Mouse (Mus musculus) stomach, embryonic 16.5 days (tissue): Measurements from ENCODE around the gene Tenm4. TPM values are rescaled to one million over a fixed set of nuclear protein-coding genes. Genes with fewer than 3 reads are reported as not detected.

ENCODE experiments used
- ATAC-seq: fragments of 200-750 bp; cut with Nextera tagmentation; 2 replicates; pipeline ENCODE4 v1.8.0; 2017; ENCODE audit warnings: moderate number of reproducible peaks, moderate TSS enrichment; ENCODE audit not compliant: insufficient read depth, low FRiP score
- H3K27ac ChIP-seq: fragments of 300-500 bp; sonication (generic); 2 replicates; pipeline ENCODE4 v1.5.1; 2014; ENCODE audit warnings: low read length
- H3K27me3 ChIP-seq: fragments of 300-500 bp; sonication (generic); 2 replicates; pipeline ENCODE4 v1.6.1; 2014; ENCODE audit warnings: low read length, control low read depth, mixed read lengths; ENCODE audit not compliant: control insufficient read depth, insufficient read depth
- H3K36me3 ChIP-seq: fragments of 300-500 bp; sonication (generic); 2 replicates; pipeline ENCODE4 v1.6.1; 2014; ENCODE audit warnings: low read length; ENCODE audit not compliant: control insufficient read depth, insufficient read depth
- H3K4me1 ChIP-seq: fragments of 300-500 bp; sonication (generic); 2 replicates; pipeline ENCODE4 v1.6.1; 2014; ENCODE audit warnings: low read length, control low read depth, mixed read lengths; ENCODE audit not compliant: control insufficient read depth, insufficient read depth
- H3K4me2 ChIP-seq: fragments of 300-500 bp; sonication (generic); 2 replicates; pipeline ENCODE4 v1.6.1; 2014; ENCODE audit warnings: low read depth, low read length, mixed read lengths
- H3K4me3 ChIP-seq: fragments of 300-500 bp; sonication (generic); replicated peaks from 2 replicates; pipeline ENCODE4 v1.5.1; 2014; ENCODE audit warnings: mild to moderate bottlenecking, low read length
- H3K9ac ChIP-seq: fragments of 300-500 bp; sonication (generic); 2 replicates; pipeline ENCODE4 v1.6.1; 2014; ENCODE audit warnings: low read length
- H3K9me3 ChIP-seq: fragments of 300-500 bp; sonication (generic); replicated peaks from 2 replicates; pipeline ENCODE4 v1.6.1; 2016; ENCODE audit warnings: low read length, control low read depth; ENCODE audit not compliant: control insufficient read depth
- WGBS: fragments of 180-500 bp; shearing (Covaris S2); extraction: QIAGEN DNeasy Blood & Tissue Kit; methylation state at CpG from one replicate; pipeline ENCODE4 v1.1.7; 2014; 5-methylcytosine and 5-hydroxymethylcytosine counted together
- polyA plus RNA-seq: library from polyadenylated mRNA; unstranded; fragments of >200 nt; fragmentation: Nextera tagmentation; extraction: Ambion mirVana; gene quantifications from 2 replicates; pipeline ENCODE4 v1.2.1, GENCODE M21; 2015

Tenm4 gene
- polyA plus RNA-seq, 1 experiment from 2014 or later: 22.7 TPM

DNA sequence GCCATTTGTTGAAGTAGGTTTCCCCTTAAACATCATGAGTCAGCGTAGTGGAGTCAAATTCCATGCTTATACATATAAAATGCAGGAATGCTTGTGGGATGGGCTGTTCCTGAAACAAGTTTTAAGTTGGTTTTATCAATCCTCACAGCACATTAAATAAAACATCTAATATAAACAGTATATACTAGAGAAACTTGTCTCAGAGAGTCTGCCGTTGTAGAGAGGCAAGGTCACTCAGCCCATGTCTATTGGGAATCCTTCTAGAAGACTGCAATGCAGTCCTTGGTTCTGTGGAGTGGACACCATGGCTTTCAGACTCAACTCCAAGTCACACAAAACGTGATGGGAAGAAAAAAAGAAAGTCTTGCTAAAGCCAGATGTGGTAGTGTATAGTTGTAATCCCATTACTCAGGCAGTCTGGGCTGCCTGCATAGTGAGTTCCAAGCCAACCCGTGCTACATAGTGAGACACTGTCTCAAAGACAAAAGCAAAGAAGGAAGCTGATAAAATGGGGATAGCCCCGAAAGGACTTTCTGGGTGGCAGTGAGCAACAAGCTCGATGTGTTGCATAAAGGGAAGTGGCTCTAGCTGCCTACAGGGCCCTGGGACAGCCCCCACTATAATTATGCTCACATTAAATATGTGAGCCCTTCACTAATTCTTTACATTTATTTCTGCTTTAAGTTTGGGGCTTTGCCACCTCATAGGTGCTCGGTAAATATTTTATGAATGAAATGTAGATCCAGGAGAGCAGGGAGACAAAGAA lies 707.6 kb downstream of the Tenm4 start:
- Histone ChIP-seq H3K4me2 (no peak overlapping the region), H3K9me3 (no peaks in the 10 kb centered on the region), H3K9ac (no peak overlapping the region), H3K4me1 (peaks cover 8% of the 10 kb centered on the region; the same call in 1 of the 2 replicates), H3K27ac (no peak overlapping the region), H3K27me3 (no peaks in the 10 kb centered on the region), H3K4me3 (no peak overlapping the region), H3K36me3 (no peaks in the 10 kb centered on the region)
- ATAC-seq: no peak
- WGBS: 64% methylated on average over 7 of the region's 7 CpGs

DNA sequence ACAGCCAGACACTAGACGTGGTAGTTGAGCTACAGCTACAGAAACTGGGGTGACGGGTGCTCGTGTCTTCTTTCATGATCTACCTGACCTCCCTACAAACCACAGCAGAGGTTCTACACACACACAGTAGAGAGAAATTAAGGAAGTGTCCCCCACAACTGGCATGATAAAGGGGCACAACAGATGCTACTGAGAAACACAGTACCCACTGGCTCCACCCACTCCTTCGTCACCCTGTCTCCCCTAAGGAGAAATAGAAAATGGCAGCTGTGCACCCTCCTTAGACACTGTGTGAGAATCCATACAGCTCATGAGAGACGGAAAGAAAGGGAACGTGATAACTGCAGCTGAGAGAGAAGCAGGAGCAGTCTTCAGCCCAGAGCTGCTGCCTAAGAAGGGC lies 708.5 kb downstream of the Tenm4 start:
- Histone ChIP-seq H3K9ac (no peak overlapping the region), H3K27me3 (no peaks in the 10 kb centered on the region), H3K36me3 (no peaks in the 10 kb centered on the region), H3K4me2 (no peak overlapping the region), H3K9me3 (no peaks in the 10 kb centered on the region), H3K4me1 (peaks cover 8% of the 10 kb centered on the region; the same call in 1 of the 2 replicates), H3K27ac (no peak overlapping the region), H3K4me3 (no peak overlapping the region)
- WGBS: 88% methylated on average over 6 of the region's 6 CpGs
- no peak for ATAC-seq

DNA sequence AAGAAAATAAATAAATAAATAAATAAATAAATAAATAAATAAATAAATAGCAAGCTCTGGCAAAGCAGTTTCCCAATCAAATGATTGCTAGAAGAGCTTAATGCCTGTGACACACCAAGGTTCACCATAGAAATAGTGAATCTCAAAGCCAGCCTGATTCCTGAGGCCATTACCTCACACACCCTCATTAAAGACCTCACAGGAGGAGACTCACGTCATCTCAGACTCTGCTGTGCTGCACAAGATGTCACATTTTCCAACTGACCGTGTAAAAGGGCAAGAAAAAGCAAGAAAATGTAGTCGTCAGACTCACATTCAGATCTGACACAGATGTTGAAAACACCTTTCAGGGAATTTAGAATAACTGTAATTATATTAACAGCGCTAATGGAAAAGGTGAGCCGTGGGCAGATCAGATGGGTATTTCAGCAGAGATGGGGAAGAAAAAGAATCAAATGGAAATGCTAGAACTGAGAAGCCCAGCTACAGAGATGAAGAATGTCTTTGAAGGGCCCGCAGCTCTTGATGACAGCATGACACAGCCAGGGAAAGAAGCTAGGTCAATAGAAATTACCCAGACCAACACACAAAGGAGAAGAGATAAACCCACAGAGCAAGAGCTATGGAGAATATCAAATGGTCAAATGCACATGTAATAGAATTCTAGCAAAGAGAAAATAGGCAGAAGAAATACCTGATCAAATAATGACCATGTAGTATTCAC lies 709.3 kb downstream of the Tenm4 start:
- Histone ChIP-seq H3K4me3 (no peak overlapping the region), H3K9me3 (no peaks in the 10 kb centered on the region), H3K27ac (no peak overlapping the region), H3K36me3 (no peaks in the 10 kb centered on the region), H3K27me3 (no peaks in the 10 kb centered on the region), H3K4me2 (no peak overlapping the region), H3K4me1 (peaks cover 8% of the 10 kb centered on the region; the same call in 1 of the 2 replicates), H3K9ac (no peak overlapping the region)
- WGBS: 84% methylated on average over 6 of the region's 6 CpGs
- no peak for ATAC-seq

DNA sequence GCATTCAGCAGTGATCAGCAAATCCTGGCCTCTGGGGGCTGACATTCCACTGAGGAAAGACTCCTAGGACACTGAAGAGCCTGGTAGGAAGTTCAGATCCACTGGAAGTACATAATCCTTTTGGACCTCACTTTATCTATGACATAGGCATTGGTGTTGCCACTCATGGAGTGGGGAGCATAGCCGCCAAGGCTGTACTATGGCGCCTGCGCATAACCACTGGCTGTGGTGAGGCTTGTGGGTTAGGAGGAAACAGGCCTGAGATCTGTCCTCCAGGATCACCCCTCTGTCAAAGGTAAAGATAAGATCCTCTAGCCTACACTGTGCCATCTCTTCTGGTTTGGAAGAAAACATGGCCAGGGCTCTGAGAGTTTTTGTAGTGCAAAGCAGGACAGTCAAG lies 712.3 kb downstream of the Tenm4 start:
- Histone ChIP-seq H3K27ac (no peak overlapping the region), H3K4me2 (no peak overlapping the region), H3K9me3 (no peaks in the 10 kb centered on the region), H3K36me3 (no peaks in the 10 kb centered on the region), H3K4me3 (no peak overlapping the region), H3K9ac (no peak overlapping the region), H3K4me1 (peaks cover 8% of the 10 kb centered on the region; the same call in 1 of the 2 replicates), H3K27me3 (no peaks in the 10 kb centered on the region)
- ATAC-seq: no peak
- WGBS: 90% methylated on average over 3 of the region's 3 CpGs

DNA sequence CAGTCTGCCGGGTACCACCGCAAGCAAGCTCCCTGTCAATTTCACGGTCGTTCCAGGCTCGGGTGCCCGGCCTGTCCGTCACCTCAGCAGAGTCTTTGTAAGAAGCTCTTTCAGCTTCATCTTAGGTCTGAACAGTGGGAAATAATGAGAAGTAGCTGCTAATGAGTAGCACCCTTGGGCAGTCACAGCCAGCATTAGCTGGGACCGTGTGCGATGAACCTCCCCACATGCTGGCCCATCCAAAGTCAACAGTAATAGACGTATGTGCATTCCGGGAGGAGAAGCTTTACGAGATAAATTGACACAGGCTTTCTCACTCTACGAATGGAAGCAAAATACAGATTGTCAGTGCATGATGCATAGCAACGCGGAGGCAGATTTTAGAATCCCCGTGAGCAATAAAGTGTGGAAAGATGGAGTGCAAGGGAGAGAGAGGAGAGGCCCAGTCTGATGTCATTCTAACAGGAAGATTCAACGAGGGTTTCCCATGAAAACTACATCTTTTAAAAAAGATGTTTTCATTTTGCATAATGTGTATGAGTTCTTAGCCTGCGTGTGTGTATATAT lies 716.1 kb downstream of the Tenm4 start:
- Histone ChIP-seq H3K4me2 (no peak overlapping the region), H3K27me3 (no peaks in the 10 kb centered on the region), H3K9me3 (no peaks in the 10 kb centered on the region), H3K4me1 (peaks cover 3% of the 10 kb centered on the region; the same call in 1 of the 2 replicates), H3K4me3 (no peak overlapping the region), H3K36me3 (no peaks in the 10 kb centered on the region), H3K27ac (no peak overlapping the region), H3K9ac (no peak overlapping the region)
- WGBS: 84% methylated on average over 18 of the region's 18 CpGs
- no peak for ATAC-seq

DNA sequence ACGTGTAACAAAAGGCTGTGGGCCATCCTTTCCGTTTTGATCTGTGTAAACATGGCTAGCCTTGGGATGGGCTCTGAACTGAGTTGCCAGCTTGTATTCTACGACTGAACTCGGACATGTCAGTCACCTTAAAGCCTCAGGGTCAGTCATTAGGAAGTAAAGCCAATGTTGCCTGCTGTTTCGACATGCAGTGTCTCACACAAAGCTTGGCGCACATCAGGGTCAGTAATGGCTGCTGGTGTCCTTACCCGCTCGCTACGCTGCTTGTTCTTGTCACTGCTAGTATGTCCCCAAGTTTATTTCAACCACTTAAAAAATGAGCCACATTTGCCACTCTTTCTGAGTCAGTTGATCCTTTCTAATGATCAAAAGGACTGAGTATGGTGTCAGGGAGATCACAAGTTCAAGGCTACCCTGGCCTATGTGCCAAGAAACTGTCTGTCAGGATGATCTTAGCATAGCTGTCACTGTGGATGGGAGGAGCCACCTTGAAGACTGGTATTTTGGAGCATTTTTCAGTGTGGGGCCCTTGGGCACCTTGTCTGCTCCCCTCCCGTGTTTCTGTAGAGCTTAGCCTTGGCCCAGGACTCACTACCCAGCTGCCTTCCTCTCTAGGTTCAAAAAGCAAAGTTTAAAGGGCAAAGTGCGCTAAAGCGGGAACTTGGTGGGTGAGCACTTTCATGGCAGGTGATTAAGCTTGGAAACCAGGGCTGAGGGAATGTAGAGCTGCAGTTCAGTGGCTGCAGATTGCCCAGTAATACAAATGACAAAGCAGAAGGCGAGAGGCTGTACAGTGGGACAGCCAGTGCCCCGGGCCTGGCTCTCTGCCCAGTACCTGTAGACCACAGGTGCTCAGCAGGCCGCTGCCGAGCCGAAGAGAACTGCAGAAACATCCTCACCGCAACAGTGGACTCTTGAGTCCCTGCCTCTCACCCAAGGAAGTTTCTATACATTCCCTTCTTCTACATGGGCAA lies 718.3 kb downstream of the Tenm4 start:
- Histone ChIP-seq H3K9ac (no peak overlapping the region), H3K9me3 (no peaks in the 10 kb centered on the region), H3K4me3 (no peak overlapping the region), H3K4me2 (no peak overlapping the region), H3K27ac (no peak overlapping the region), H3K27me3 (no peaks in the 10 kb centered on the region), H3K36me3 (peaks cover 5% of the 10 kb centered on the region; the same call in 1 of the 2 replicates), H3K4me1 (peaks cover 3% of the 10 kb centered on the region; the same call in 1 of the 2 replicates)
- ATAC-seq: no peak
- WGBS: 86% methylated on average over 18 of the region's 18 CpGs

DNA sequence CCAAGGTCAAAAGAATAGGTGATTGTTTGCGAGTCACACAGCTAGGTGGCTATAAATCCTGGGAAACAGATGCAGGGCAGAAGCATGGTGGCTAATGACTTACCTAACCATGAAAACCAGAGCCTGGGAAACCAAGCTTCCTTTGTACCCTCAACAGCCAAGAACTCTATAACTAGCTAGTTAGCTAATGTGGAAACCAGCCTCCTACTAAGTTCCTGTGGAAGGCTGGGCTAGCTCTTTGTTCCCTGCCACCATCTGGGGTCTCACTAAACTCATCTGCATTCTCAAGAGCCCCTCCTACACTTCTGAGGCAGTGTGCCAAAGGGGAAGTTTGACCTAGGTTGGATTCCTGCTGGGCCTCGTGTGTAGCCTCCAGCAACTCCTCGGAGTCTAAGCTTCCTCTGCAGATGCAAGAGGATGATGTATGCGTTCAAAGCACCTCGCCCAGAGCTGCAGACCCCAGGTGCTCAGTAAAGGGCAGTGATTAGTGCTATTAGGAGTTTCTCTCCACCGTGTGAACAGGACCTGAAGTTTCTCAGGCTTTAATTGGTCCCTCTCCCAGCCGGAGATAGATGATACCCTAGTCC lies 719.1 kb downstream of the Tenm4 start:
- 45% methylated on average over 7 of the region's 7 CpGs for WGBS
- no peak for ATAC-seq
- Histone ChIP-seq H3K4me1 (peaks cover 3% of the 10 kb centered on the region; the same call in 1 of the 2 replicates), H3K36me3 (peaks cover 5% of the 10 kb centered on the region; the same call in 1 of the 2 replicates), H3K4me3 (no peak overlapping the region), H3K4me2 (no peak overlapping the region), H3K9me3 (no peaks in the 10 kb centered on the region), H3K27ac (no peak overlapping the region), H3K9ac (no peak overlapping the region), H3K27me3 (no peaks in the 10 kb centered on the region)

DNA sequence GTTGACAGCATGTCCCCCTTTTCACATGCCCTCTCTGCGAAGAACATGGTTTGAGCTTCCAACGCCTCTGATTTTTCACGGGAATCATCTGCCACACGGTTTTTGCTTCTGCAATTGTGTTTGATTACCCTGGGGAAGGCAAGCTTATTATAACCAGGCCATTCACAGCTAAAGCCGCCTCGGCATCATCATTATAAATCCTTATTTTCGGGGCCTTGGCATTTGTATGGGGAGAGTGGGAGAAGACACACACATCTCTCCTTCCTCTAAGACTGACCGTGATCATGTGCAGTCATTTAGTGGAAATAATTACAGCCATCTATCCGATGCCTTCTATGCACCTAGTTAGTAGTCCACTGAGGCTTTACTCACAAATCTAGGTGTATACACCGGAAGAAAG lies 719.9 kb downstream of the Tenm4 start:
- Histone ChIP-seq H3K36me3 (peaks cover 5% of the 10 kb centered on the region; the same call in 1 of the 2 replicates), H3K4me3 (no peak overlapping the region), H3K4me2 (no peak overlapping the region), H3K9ac (no peak overlapping the region), H3K27ac (no peak overlapping the region), H3K4me1 (peaks cover 3% of the 10 kb centered on the region; the same call in 1 of the 2 replicates), H3K27me3 (no peaks in the 10 kb centered on the region), H3K9me3 (no peaks in the 10 kb centered on the region)
- no peak for ATAC-seq
- WGBS: 89% methylated on average over 10 of the region's 10 CpGs
